Mouse (Mus musculus) ES-Bruce4 (cell line): ENCODE measurements around the gene Klc3.

Experiments used
- CTCF ChIP-seq: IDR thresholded peaks from one replicate; pipeline ENCODE4 v1.8.1; 2011; ENCODE audit warnings: low read depth, low read length
- EP300 ChIP-seq: IDR thresholded peaks from 2 replicates; pipeline ENCODE4 v1.6.1; 2011; ENCODE audit warnings: low read depth, low read length; ENCODE audit not compliant: insufficient read depth
- POLR2A ChIP-seq: IDR thresholded peaks from one replicate; pipeline ENCODE4 v1.8.1; 2011; ENCODE audit warnings: low read length; ENCODE audit not compliant: insufficient read depth

GRCm38 (mm10) chr7:19427999-19428650 is 24.2 kb upstream of the Klc3 start:
- TF ChIP-seq CTCF, result no peak
- no peak for TF ChIP-seq POLR2A
- TF ChIP-seq EP300, result peak; percentile 33
